Mouse (Mus musculus): ENCODE data around the gene 4933405L10Rik.

GRCm38 (mm10) chr8:105714139-105714538, 6.7 kb downstream of the 4933405L10Rik start:
- TF ChIP-seq MYOG (IDR thresholded peaks at IDR 0.05; ENCODE audit: control insufficient read depth, extremely low read depth, insufficient read length) (no peak), CTCF (IDR thresholded peaks at IDR 0.05; ENCODE audit: control insufficient read depth, insufficient read depth, insufficient read length) (peak; percentile 47), USF1 (IDR thresholded peaks at IDR 0.05; ENCODE audit: low read depth) (no peak), MAX (IDR thresholded peaks at IDR 0.05) (no peak), FOSL1 (IDR thresholded peaks at IDR 0.05; ENCODE audit: insufficient read depth, low read length, poor library complexity, severe bottlenecking) (no peak), MYOD1 (IDR thresholded peaks at IDR 0.05; ENCODE audit: control insufficient read depth, insufficient read length, low read depth) (no peak), CEBPB (IDR thresholded peaks at IDR 0.05; ENCODE audit: low read depth) (no peak)
